Mouse (Mus musculus) retina, adult 2 months (tissue): ENCODE results near the gene Nanog.
"Not testable (repeated sequence)": the region's sequence is repeated elsewhere in the genome, so short reads cannot be mapped to it uniquely, and the experiment has no call there.

Experiments
- DNase-seq: peaks from one replicate; pipeline ENCODE4 v3.0.0-alpha.2; 2012; ENCODE audit warnings: low read depth, low spot score

The Nanog gene

GRCm38 (mm10) chr6:122702480-122703124 is 4.7 kb upstream of the Nanog start:
- no peak for DNase-seq

- no peak for DNase-seq
Measured at GRCm38 (mm10) chr6:122703251-122703650, 4.0 kb upstream of the Nanog start.

GRCm38 (mm10) chr6:122703706-122704105 is 3.6 kb upstream of the Nanog start:
- DNase-seq = no peak

DNA sequence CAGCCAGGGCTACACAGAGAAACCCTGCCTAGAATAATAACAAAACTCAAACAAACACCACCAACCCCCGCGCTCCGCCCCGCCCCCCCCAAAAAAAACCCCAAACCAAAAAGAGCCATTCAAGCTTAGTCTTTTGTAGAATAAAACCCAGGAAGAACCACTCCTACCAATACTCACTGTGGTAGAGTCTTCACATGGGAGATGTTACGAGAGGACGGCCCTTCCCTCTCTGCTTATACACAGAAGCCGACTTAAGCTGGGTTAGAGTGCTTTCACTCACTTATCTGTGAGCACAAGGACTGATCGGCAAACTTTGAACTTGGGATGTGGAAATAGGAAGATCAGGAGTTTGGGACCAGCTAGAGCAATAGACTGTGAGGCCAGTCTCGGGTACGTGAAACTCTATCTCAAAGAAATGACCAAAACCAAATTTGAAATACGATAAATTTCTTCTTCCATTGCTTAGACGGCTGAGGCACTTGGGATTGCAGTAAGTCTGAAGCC is 900 bp upstream of the Nanog start:
- no peak for DNase-seq

- DNase-seq = no peak
Measured at GRCm38 (mm10) chr6:122708826-122709225, 1.5 kb downstream of the Nanog start.

DNA sequence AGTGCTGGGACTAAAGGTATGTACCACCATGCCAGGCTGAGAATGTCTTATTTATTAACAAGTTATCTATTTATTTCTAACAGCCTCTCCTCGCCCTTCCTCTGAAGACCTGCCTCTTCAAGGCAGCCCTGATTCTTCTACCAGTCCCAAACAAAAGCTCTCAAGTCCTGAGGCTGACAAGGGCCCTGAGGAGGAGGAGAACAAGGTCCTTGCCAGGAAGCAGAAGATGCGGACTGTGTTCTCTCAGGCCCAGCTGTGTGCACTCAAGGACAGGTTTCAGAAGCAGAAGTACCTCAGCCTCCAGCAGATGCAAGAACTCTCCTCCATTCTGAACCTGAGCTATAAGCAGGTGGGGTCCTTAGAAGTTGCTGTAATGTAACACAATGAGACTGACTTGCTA is 4.2 kb downstream of the Nanog start:
- DNase-seq = no peak

DNA sequence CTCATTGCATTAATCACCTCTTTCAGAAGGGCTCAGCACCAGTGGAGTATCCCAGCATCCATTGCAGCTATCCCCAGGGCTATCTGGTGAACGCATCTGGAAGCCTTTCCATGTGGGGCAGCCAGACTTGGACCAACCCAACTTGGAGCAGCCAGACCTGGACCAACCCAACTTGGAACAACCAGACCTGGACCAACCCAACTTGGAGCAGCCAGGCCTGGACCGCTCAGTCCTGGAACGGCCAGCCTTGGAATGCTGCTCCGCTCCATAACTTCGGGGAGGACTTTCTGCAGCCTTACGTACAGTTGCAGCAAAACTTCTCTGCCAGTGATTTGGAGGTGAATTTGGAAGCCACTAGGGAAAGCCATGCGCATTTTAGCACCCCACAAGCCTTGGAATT is 5.8 kb downstream of the Nanog start:
- not testable (repeated sequence) for DNase-seq

- no peak for DNase-seq
Measured at GRCm38 (mm10) chr6:122714707-122715365, 7.5 kb downstream of the Nanog start.

GRCm38 (mm10) chr6:122715886-122716285 is 8.6 kb downstream of the Nanog start:
- DNase-seq = no peak

DNA sequence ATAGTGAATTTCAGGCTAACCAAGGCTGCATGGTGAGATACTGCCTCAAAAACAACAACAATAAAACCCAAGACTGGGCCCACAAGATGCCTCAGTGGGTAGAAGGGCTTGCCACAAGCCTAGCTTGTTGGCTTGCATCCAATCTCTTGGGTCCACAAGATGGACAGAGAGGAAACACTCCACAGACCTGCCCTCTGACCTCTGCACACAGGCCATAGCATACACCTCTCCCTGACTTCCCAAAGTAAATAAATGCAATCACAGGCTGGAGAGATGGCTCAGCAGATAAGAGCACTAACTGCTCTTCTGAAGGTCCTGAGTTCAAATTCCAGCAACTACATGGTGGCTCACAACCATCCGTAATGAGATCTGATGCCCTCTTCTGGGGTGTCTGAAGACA is 10.9 kb downstream of the Nanog start:
- DNase-seq = not testable (repeated sequence)

- DNase-seq = no peak
Measured at GRCm38 (mm10) chr6:122719942-122720341, 12.7 kb downstream of the Nanog start.

DNA sequence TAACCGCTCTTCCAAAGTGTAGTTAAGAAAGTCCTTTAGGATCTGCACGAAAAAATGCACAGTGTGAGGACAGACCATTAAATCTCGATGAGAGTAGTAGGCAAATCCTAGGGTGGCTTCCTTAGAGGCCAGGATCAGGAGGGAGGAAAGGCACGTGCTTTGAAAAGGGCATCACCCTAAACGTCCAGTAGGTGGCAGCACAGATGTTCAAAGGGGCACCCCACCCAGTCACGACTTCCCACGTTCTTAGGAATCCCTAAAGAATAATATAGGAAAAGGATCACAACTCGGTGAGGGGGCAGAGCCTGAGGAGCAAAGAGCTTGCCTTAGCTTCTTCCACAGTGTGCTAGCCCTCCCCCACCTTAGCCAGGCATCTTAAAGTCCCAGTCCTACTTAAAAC is 32.7 kb downstream of the Nanog start:
- peak; percentile 53 for DNase-seq

DNA sequence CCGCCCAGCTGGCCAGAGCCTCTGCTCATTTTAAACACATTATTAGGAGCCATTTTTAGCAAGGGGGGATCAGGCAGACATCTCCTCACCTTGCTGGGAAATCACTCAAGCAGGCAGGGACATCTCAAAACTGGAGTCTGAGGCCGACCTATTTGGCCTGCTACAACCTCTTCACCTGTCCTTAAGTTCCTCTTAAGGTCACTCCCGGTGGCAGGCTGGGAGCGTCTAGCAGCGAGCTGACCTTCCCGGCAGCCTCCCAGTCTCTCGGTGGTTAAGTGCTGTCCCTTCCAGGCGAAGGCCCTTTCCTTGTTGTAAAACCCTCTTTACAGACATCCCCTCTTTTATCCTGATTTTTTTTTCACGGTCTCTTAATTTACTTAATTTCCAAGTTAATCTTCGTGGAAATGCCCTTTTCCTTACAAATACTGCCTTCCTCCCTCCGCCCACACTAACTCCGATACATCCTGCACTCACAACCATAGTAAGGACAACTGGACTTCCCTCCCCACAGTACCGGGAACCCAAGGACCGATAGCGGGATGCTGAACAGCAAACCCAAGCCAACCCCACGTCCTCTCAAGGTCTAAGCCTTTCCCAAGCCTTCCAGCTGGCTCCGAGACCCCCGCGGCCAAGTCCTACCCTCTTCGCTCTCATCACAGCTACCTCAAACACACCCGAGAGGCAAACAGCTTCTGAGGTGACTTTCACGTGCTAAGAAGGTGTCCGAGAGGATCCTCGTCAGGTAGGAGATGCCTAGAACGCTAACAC is 34.4 kb downstream of the Nanog start:
- DNase-seq = no peak

DNA sequence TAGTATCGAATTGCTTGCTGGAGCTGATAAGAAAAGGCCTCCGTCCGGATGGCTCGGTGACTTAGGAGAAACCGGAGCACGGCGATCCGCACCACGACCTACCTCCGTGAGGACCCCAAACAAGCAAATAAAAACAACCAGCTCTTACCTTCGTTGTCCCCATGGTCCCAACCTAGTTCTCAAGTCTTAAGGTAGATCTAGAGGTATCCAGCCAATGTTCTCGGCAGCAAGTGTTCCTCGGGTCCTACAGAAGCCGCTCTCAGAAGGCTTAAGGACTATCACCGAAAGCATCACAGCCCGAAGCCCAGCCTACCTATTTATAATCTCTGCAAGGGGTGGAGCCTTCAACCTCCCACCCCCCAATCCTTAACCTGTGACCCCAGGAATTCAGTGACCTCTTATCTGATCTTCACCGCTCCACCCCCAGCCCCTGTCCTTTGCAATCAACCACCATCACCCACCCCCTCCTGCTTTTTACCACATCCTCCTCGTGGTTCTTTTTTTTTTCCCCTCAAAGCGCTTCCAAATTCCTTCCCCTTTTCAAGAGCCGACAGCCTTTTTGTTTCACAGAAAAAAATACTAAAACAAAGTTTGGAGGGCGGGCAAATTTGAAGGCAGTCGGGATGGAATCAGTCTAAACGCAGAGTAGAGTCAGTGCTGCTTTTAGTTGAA is 35.1 kb downstream of the Nanog start:
- no peak for DNase-seq

DNA sequence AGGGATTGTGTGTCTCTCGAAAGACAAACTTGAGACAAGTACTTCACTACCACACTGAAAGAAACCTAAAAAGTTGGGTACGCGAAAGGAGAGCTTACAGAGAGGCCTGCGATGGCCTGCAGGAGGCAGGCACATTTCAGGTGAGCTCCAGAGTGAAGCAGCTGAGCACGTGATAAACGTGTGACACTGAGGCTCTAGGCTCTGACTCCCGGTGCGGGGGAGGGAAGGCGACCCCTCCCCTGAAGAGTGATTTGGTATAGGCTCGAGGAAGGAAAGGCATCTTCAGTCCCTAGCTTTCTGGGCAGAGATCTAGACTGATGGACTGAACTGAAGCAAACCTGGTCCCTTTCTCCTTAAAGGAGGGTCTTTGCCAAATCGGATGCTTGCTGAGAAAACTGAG is 36.1 kb downstream of the Nanog start:
- no peak for DNase-seq

DNA sequence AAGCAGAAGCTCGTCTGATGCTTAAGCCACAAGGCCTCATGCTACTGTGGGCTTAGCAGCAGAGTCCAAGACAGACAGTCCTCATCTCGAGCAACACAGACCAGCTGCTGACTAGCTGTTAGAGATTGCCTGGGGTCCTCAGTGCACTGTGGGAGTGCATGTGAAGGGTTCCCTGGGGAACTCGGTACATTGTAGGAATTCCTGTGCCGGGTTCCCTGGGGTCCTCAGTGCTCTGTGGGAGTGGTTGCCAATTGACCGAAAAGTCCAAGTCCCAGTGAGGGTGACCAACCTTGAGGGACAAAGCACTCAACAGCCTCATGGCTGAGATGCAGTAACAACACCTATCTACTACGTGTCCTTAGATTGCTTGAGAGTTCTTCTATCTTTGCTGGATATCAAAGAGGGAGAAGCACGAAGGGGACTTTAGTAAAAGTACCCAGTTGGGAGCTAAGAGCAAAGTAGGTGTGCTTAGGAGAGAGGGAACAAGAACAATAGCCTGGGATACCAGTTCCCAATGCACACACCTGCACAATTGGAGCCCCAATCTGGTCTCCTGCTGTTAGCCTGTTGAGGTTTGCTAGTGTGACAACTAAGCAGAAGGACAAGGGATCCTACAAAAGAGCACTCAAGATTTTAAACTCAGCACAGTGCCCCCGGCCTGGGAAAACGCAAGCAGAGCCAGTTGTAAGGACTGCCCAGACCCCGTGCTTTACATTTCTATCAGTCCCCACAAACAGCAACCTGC is 37.4 kb downstream of the Nanog start:
- DNase-seq = no peak

GRCm38 (mm10) chr6:122750579-122750978 is 43.3 kb downstream of the Nanog start:
- DNase-seq = no peak

GRCm38 (mm10) chr6:122755913-122756312 is 48.6 kb downstream of the Nanog start:
- DNase-seq = no peak

GRCm38 (mm10) chr6:122758732-122759131 is 51.4 kb downstream of the Nanog start:
- DNase-seq = no peak

DNA sequence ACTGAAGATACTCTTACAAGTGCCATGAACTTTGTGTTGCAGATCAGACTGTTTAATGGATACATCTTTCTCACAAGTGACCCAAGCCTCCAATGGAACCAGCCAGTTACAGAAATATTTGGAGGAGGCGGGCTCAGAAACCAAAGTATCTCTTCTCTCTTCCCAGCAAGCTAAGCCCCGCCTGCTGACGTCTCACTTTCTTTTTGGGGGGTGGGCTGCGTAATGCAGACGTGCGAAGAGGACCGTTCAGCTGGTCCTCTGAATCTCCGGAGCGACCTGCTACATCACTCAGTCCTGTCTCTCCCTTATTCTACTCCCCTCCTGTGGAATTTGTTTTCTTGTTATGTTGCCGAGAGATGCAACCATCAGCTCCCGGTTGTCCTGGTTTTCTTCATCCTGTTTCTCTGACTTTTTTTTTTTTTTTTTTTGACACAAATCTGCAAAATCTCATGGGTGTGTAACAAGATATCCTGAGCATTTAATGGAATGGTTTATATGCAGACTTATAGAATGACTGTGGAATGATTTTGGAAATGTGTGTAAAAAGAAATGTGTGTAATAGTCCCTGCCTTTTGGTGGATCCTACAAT is 53.8 kb downstream of the Nanog start:
- DNase-seq = peak; percentile 57

GRCm38 (mm10) chr6:122761901-122762300 is 54.6 kb downstream of the Nanog start:
- DNase-seq = no peak
